21 mouse cellular contexts compared by ENCODE assay signal in genomic region chr11:55028509-55028908, GRCm38 (mm10). TPM values are rescaled to one million over a fixed set of nuclear protein-coding genes. Genes with fewer than 3 reads are reported as not detected.
A peak's percentile ranks its signal among the peaks of the same experiment; 100 is the strongest.
DNase-seq lines count a peak whose midpoint lies in the region; ATAC-seq and TF ChIP-seq lines count a peak whose summit lies in the region.
"Had no signal": no experiment of that assay in that cellular context is flagged by ENCODE, and none has a peak within 500 bp of the region (broad histone marks: within the 10 kb centered on the region; RNA-seq: fewer than 3 reads in every experiment).

No protein-coding gene starts in this region.

- TF ChIP-seq CTCF in embryonic fibroblast, embryonic 13.5 days (IDR thresholded peaks at IDR 0.05; ENCODE audit: borderline replicate concordance, insufficient read depth, low read length), result no peak

- 74% methylated on average over 2 of the region's 2 CpGs for WGBS in kidney, embryonic 14.5 days
- 61% methylated on average over 2 of the region's 2 CpGs for WGBS in kidney, embryonic 16.5 days
- WGBS in liver, embryonic 16.5 days (ENCODE audit: insufficient replicate concordance), result 33% methylated on average over 2 of the region's 2 CpGs
- 67% methylated on average over 2 of the region's 2 CpGs for WGBS in hindbrain, embryonic 12.5 days

- no peak overlapping the region for H3K4me2 ChIP-seq in kidney, embryonic 14.5 days (replicated peaks; ENCODE audit: low read depth, low read length)
- H3K4me2 ChIP-seq in kidney, embryonic 16.5 days (replicated peaks; ENCODE audit: low read depth, low read length), result no peak overlapping the region
- peak overlapping the region; percentile 18; the same call in 1 of the 2 replicates for H3K4me2 ChIP-seq in liver, embryonic 16.5 days (ENCODE audit: low read depth, low read length)
- H3K4me2 ChIP-seq in hindbrain, embryonic 12.5 days (replicated peaks), result no peak overlapping the region
- H3K4me2 ChIP-seq: midbrain, embryonic 12.5 days had no signal

- no peaks in the 10 kb centered on the region for H3K27me3 ChIP-seq in kidney, embryonic 14.5 days (ENCODE audit: control insufficient read depth, insufficient read depth, low read length)
- no peaks in the 10 kb centered on the region for H3K27me3 ChIP-seq in kidney, embryonic 16.5 days (ENCODE audit: insufficient read depth, low read length)
- no peaks in the 10 kb centered on the region for H3K27me3 ChIP-seq in liver, embryonic 16.5 days (ENCODE audit: control insufficient read depth, insufficient read depth, low read depth, low read length)
- H3K27me3 ChIP-seq in hindbrain, embryonic 12.5 days, result peaks cover 11% of the 10 kb centered on the region; the same call in 1 of the 2 replicates

- no peaks in the 10 kb centered on the region for H3K9me3 ChIP-seq in kidney, embryonic 14.5 days (ENCODE audit: control insufficient read depth, low read length)
- H3K9me3 ChIP-seq in kidney, embryonic 16.5 days (ENCODE audit: low read length), result no peaks in the 10 kb centered on the region
- H3K9me3 ChIP-seq in liver, embryonic 16.5 days (replicated peaks; ENCODE audit: control insufficient read depth, low read length), result no peaks in the 10 kb centered on the region
- H3K9me3 ChIP-seq in hindbrain, embryonic 12.5 days (replicated peaks), result no peaks in the 10 kb centered on the region
- H3K9me3 ChIP-seq: midbrain, embryonic 12.5 days had no signal

- DNase-seq in kidney, adult 18-20 months, result no peak
- DNase-seq in thymus, postnatal 36 days, result no peak
- DNase-seq in ovary, postnatal 36 days (ENCODE audit: low spot score), result no peak
- DNase-seq: adrenal gland, postnatal 25 days; cerebellum, adult 9-10 months; embryo, embryonic 11 days; heart, adult 2 months; heart, postnatal 14 days; lung, adult 2 months; thymus, postnatal 4 days had no signal

- no peak overlapping the region for H3K9ac ChIP-seq in kidney, embryonic 14.5 days (ENCODE audit: low read depth, low read length)
- H3K9ac ChIP-seq in kidney, embryonic 16.5 days (replicated peaks; ENCODE audit: low read length), result no peak overlapping the region
- no peak overlapping the region for H3K9ac ChIP-seq in liver, embryonic 16.5 days (ENCODE audit: low read depth, low read length)
- H3K9ac ChIP-seq in hindbrain, embryonic 12.5 days, result no peak overlapping the region
- H3K9ac ChIP-seq: midbrain, embryonic 12.5 days had no signal

- H3K27ac ChIP-seq in kidney, embryonic 14.5 days (ENCODE audit: low read depth, low read length), result peak overlapping the region; percentile 73; the same call in 1 of the 2 replicates
- peak overlapping the region; percentile 50; the same call in 1 of the 2 replicates for H3K27ac ChIP-seq in embryonic fibroblast, embryonic 13.5 days (ENCODE audit: insufficient read depth, low read length)
- peak overlapping the region; percentile 86 for H3K27ac ChIP-seq in kidney, embryonic 16.5 days (ENCODE audit: low read length)
- H3K27ac ChIP-seq in liver, embryonic 16.5 days (ENCODE audit: low read length), result peak overlapping the region; percentile 68
- H3K27ac ChIP-seq in hindbrain, embryonic 12.5 days, result no peak overlapping the region
- H3K27ac ChIP-seq: heart, adult 2 months; left cerebral cortex, adult 2 months; midbrain, embryonic 12.5 days had no signal

- H3K4me3 ChIP-seq in kidney, embryonic 14.5 days (ENCODE audit: low read length), result no peak overlapping the region
- H3K4me3 ChIP-seq in embryonic fibroblast, embryonic 13.5 days (ENCODE audit: insufficient read depth, low read length), result no peak overlapping the region
- H3K4me3 ChIP-seq in kidney, embryonic 16.5 days (ENCODE audit: low read length), result no peak overlapping the region
- no peak overlapping the region for H3K4me3 ChIP-seq in liver, embryonic 16.5 days (ENCODE audit: low read depth, low read length)
- H3K4me3 ChIP-seq in hindbrain, embryonic 12.5 days, result no peak overlapping the region
- H3K4me3 ChIP-seq: erythroblast, embryonic 14.5 days; heart, adult 2 months; left cerebral cortex, adult 2 months; midbrain, embryonic 12.5 days had no signal

- H3K4me1 ChIP-seq in kidney, embryonic 14.5 days (ENCODE audit: control insufficient read depth, insufficient read depth, low read length), result peaks cover 45% of the 10 kb centered on the region
- H3K4me1 ChIP-seq in embryonic fibroblast, embryonic 13.5 days (ENCODE audit: control insufficient read depth, insufficient read depth, low read length), result peaks cover 33% of the 10 kb centered on the region
- peaks cover 60% of the 10 kb centered on the region for H3K4me1 ChIP-seq in kidney, embryonic 16.5 days (ENCODE audit: insufficient read depth, low read length)
- H3K4me1 ChIP-seq in liver, embryonic 16.5 days (ENCODE audit: control insufficient read depth, low read depth, low read length), result peaks cover 45% of the 10 kb centered on the region
- peaks cover 36% of the 10 kb centered on the region for H3K4me1 ChIP-seq in hindbrain, embryonic 12.5 days

- no peak for TF ChIP-seq POLR2A in embryonic fibroblast, embryonic 13.5 days (IDR thresholded peaks at IDR 0.05; ENCODE audit: low read depth, low read length)

- H3K36me3 ChIP-seq in kidney, embryonic 14.5 days (ENCODE audit: control insufficient read depth, insufficient read depth, low read length), result peaks cover 4% of the 10 kb centered on the region; the same call in 1 of the 2 replicates
- H3K36me3 ChIP-seq in kidney, embryonic 16.5 days (ENCODE audit: insufficient read depth, low read length), result no peaks in the 10 kb centered on the region
- H3K36me3 ChIP-seq in liver, embryonic 16.5 days (ENCODE audit: control insufficient read depth, insufficient read depth), result no peaks in the 10 kb centered on the region
- H3K36me3 ChIP-seq in hindbrain, embryonic 12.5 days, result no peaks in the 10 kb centered on the region
- H3K36me3 ChIP-seq: midbrain, embryonic 12.5 days had no signal

- no peak for ATAC-seq in kidney, embryonic 14.5 days (ENCODE audit: low FRiP score, low TSS enrichment)
- ATAC-seq in kidney, embryonic 16.5 days (ENCODE audit: low FRiP score, low TSS enrichment), result no peak
- ATAC-seq in liver, embryonic 16.5 days (ENCODE audit: low read depth), result peak; percentile 42; the same call in 1 of the 2 replicates
- ATAC-seq in hindbrain, embryonic 12.5 days (ENCODE audit: low FRiP score), result no peak
- ATAC-seq: CD4-positive, CD25-positive, alpha-beta regulatory T cell, adult 4 months; forebrain, embryonic 16.5 days; hindbrain, embryonic 16.5 days had no signal

RNA-seq across cellular contexts. Expression of gene Anxa6, which starts 4.7 kb away (rescaled TPM):
- polyA plus RNA-seq in kidney, embryonic 14.5 days (2014; fragmentation: Nextera tagmentation; extraction: Ambion mirVana), result 125 and 174 TPM in 2 replicates
- 288 and 364 TPM in 2 replicates for polyA plus RNA-seq in embryonic fibroblast, embryonic 13.5 days (2011; ENCODE audit: insufficient read length, low read depth, missing spikeins)
- polyA plus RNA-seq in kidney, embryonic 16.5 days (2015; fragmentation: Nextera tagmentation; extraction: Ambion mirVana), result 239 and 266 TPM in 2 replicates
- 56.9 and 66.1 TPM in 2 replicates for polyA plus RNA-seq in liver, embryonic 16.5 days (2015; fragmentation: Nextera tagmentation; extraction: Ambion mirVana)
- polyA plus RNA-seq in hindbrain, embryonic 12.5 days (2016; fragmentation: Nextera tagmentation; extraction: Ambion mirVana), result 121 and 140 TPM in 2 replicates

RNA-seq across cellular contexts. Expression of gene Ccdc69, which starts 49.4 kb away (rescaled TPM):
- 3.5 and 3.6 TPM in 2 replicates for polyA plus RNA-seq in kidney, embryonic 14.5 days (2014; fragmentation: Nextera tagmentation; extraction: Ambion mirVana)
- polyA plus RNA-seq in embryonic fibroblast, embryonic 13.5 days (2011; ENCODE audit: insufficient read length, low read depth, missing spikeins), result 0.43 and 0.61 TPM in 2 replicates
- 3.0 and 3.6 TPM in 2 replicates for polyA plus RNA-seq in kidney, embryonic 16.5 days (2015; fragmentation: Nextera tagmentation; extraction: Ambion mirVana)
- 1.3 TPM in 2 replicates for polyA plus RNA-seq in liver, embryonic 16.5 days (2015; fragmentation: Nextera tagmentation; extraction: Ambion mirVana)
- polyA plus RNA-seq in hindbrain, embryonic 12.5 days (2016; fragmentation: Nextera tagmentation; extraction: Ambion mirVana), result 0.49 and 0.60 TPM in 2 replicates
- polyA plus RNA-seq: erythroblast, embryonic 14.5 days; midbrain, embryonic 12.5 days had no signal
